Mouse (Mus musculus) spleen, postnatal 14 days (tissue): ENCODE measurements around the gene Set.
A peak's percentile ranks its signal among the peaks of the same experiment; 100 is the strongest.

Experiments
- DNase-seq, 2 experiments: peaks; one replicate each; pipeline ENCODE4 v3.0.0; 2021 to 2022; ENCODE audit warnings: low spot score in 2 of 2

Set gene

GRCm38 (mm10) chr2:30061215-30062166 lies 4.3 kb downstream of the Set start:
- peak; percentile 29 to 35 for DNase-seq

- peak in 1 of 2 experiments; percentile 25 for DNase-seq
These were observed 5.3 kb downstream of the Set start for GRCm38 (mm10) chr2:30062249-30063093.

GRCm38 (mm10) chr2:30063235-30063634 lies 6.1 kb downstream of the Set start:
- no peak for DNase-seq

GRCm38 (mm10) chr2:30063791-30064190 lies 6.6 kb downstream of the Set start:
- no peak for DNase-seq

GRCm38 (mm10) chr2:30064298-30064697 lies 7.1 kb downstream of the Set start:
- DNase-seq = no peak

- peak; percentile 91 to 92 for DNase-seq
These were observed 9.1 kb downstream of the Set start for GRCm38 (mm10) chr2:30066046-30066901.

- peak; percentile 25 to 45 for DNase-seq
These were observed 10.1 kb downstream of the Set start for GRCm38 (mm10) chr2:30067031-30067888.

GRCm38 (mm10) chr2:30067962-30068361 lies 10.8 kb downstream of the Set start:
- no peak for DNase-seq

- no peak for DNase-seq
These were observed 15.7 kb downstream of the Set start for GRCm38 (mm10) chr2:30072875-30073274.

- DNase-seq = no peak
These were observed 16.1 kb downstream of the Set start for GRCm38 (mm10) chr2:30073285-30073684.

GRCm38 (mm10) chr2:30075625-30076024 lies 18.4 kb downstream of the Set start:
- no peak for DNase-seq

- DNase-seq = no peak
These were observed 19.3 kb downstream of the Set start for GRCm38 (mm10) chr2:30076439-30076838.

GRCm38 (mm10) chr2:30076959-30077358 lies 19.8 kb downstream of the Set start:
- no peak for DNase-seq

GRCm38 (mm10) chr2:30077502-30078348 lies 20.5 kb downstream of the Set start, which contains the start of gene Pkn3:
Pkn3 (plus strand) TSS chr2:30077684.
- DNase-seq = peak; percentile 65 to 82

GRCm38 (mm10) chr2:30078349-30078712 lies 21.2 kb downstream of the Set start:
- no peak for DNase-seq

- no peak for DNase-seq
These were observed 21.6 kb downstream of the Set start for GRCm38 (mm10) chr2:30078760-30079159.

GRCm38 (mm10) chr2:30080181-30080800 lies 23.1 kb downstream of the Set start:
- no peak for DNase-seq

GRCm38 (mm10) chr2:30084113-30084512 lies 26.9 kb downstream of the Set start:
- DNase-seq = no peak

- no peak for DNase-seq
These were observed 27.5 kb downstream of the Set start for GRCm38 (mm10) chr2:30084632-30085031.
